Comparison of ENCODE assay signal across 8 mouse cellular contexts in the genomic region with DNA sequence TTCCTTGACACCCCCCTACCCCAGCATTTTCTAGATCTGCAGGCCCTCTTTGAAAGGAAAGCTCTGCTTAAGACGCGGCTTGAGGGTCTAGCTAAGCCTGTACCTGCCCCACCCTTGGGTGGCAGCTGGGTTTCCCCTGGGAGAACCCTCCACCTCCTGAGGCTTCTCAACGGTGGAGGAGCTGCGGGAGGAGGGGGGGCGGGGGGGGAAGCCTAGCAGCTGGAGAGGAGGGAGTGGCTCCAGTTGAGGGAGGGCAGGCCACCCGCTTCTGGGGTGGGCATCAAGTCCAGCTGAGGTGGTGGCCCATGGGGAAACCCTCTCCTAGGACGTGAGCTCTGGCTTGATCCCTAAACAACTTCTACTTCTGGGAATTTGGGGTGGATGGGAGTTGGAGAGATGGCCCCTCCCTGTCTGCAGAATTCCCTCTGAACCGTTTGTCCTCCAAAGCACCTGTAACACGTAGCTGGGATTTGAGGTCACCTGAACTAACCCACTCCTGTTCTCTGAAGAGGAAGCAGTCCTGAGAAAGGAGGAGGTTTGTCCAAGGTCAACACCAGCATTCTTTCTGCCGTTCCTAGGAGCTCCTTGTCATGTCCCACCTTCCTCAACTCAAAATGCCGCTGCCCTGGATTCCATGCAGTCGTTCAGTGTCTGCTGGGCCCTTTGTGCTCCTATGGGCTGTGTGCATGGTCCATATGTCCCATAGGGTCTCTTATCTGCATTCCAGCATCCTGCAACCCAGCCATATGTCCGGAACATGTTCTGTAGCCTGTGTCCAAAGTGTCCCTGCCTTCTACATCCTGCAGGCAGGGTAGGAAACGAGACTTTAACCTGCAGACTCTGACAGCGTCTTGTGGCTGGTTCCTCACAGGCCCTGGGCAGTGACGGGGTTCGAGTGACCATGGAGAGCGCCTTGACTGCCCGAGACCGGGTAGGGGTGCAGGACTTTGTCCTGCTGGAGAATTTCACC. TPM values are rescaled to one million over a fixed set of nuclear protein-coding genes. Genes with fewer than 3 reads are reported as not detected.
DNase-seq lines count a peak whose midpoint lies in the region; ATAC-seq lines count a peak whose summit lies in the region.

No protein-coding gene starts in this region.

- peaks cover 47% of the 10 kb centered on the region for H3K36me3 ChIP-seq in heart, embryonic 12.5 days
- H3K36me3 ChIP-seq in limb, embryonic 15.5 days, result peaks cover 39% of the 10 kb centered on the region
- H3K36me3 ChIP-seq in neural tube, embryonic 13.5 days, result peaks cover 11% of the 10 kb centered on the region; the same call in 1 of the 2 replicates

- H3K9ac ChIP-seq in heart, embryonic 12.5 days, result peak overlapping the region; percentile 92
- peak overlapping the region; percentile 76 for H3K9ac ChIP-seq in limb, embryonic 15.5 days
- H3K9ac ChIP-seq in neural tube, embryonic 13.5 days, result peak overlapping the region; percentile 81

- no peak for ATAC-seq in heart, embryonic 12.5 days (ENCODE audit: insufficient number of reproducible peaks, low FRiP score)
- no peak for ATAC-seq in limb, embryonic 15.5 days (ENCODE audit: insufficient number of reproducible peaks, low FRiP score, low TSS enrichment, low read depth)
- no peak for ATAC-seq in neural tube, embryonic 13.5 days (ENCODE audit: low read depth)

- no peaks in the 10 kb centered on the region for H3K27me3 ChIP-seq in heart, embryonic 12.5 days (replicated peaks)
- peaks cover 12% of the 10 kb centered on the region; the same call in 1 of the 2 replicates for H3K27me3 ChIP-seq in limb, embryonic 15.5 days
- H3K27me3 ChIP-seq in neural tube, embryonic 13.5 days, result peaks cover 47% of the 10 kb centered on the region

- 47% methylated on average over 19 of the region's 20 CpGs for WGBS in heart, embryonic 12.5 days
- 62% methylated on average over 18 of the region's 20 CpGs for whole genome bisulfite sequencing in limb, embryonic 15.5 days
- WGBS in neural tube, embryonic 13.5 days, result 64% methylated on average over 19 of the region's 20 CpGs

- no peaks in the 10 kb centered on the region for H3K9me3 ChIP-seq in heart, embryonic 12.5 days (replicated peaks)
- H3K9me3 ChIP-seq in limb, embryonic 15.5 days, result no peaks in the 10 kb centered on the region
- H3K9me3 ChIP-seq in neural tube, embryonic 13.5 days, result no peaks in the 10 kb centered on the region

- peak overlapping the region; percentile 91 for H3K27ac ChIP-seq in heart, embryonic 12.5 days (ENCODE audit: poor library complexity, severe bottlenecking)
- H3K27ac ChIP-seq in limb, embryonic 15.5 days, result peak overlapping the region; percentile 89
- H3K27ac ChIP-seq in neural tube, embryonic 13.5 days (replicated peaks), result no peak overlapping the region

- peaks cover 47% of the 10 kb centered on the region for H3K4me1 ChIP-seq in heart, embryonic 12.5 days (replicated peaks)
- peaks cover 56% of the 10 kb centered on the region for H3K4me1 ChIP-seq in limb, embryonic 15.5 days
- peaks cover 46% of the 10 kb centered on the region for H3K4me1 ChIP-seq in neural tube, embryonic 13.5 days (replicated peaks)

- DNase-seq in thymus, postnatal 25 days, result peak; percentile 9
- DNase-seq in thymus, postnatal 0 days (ENCODE audit: low spot score), result no peak
- DNase-seq in MN1 (ENCODE audit: low spot score), result no peak
- DNase-seq in cerebellum, adult 9-10 months, result no peak
- DNase-seq in thymus, postnatal 4 days, result no peak

- peak overlapping the region; percentile 73 for H3K4me3 ChIP-seq in heart, embryonic 12.5 days
- peak overlapping the region; percentile 78 for H3K4me3 ChIP-seq in limb, embryonic 15.5 days
- peak overlapping the region; percentile 62 for H3K4me3 ChIP-seq in neural tube, embryonic 13.5 days

- H3K4me2 ChIP-seq in heart, embryonic 12.5 days, result peak overlapping the region; percentile 83
- H3K4me2 ChIP-seq in limb, embryonic 15.5 days, result peak overlapping the region; percentile 76
- H3K4me2 ChIP-seq in neural tube, embryonic 13.5 days, result peak overlapping the region; percentile 97

RNA-seq across cellular contexts. Expression of gene Myo1c, which starts 6.6 kb away (rescaled TPM):
- polyA plus RNA-seq in thymus, postnatal 0 days (2015; fragmentation: Nextera tagmentation; extraction: Ambion mirVana), result 16.1 and 19.0 TPM in 2 replicates
- polyA plus RNA-seq in heart, embryonic 12.5 days (2016; fragmentation: Nextera tagmentation; extraction: Ambion mirVana), result 72.3 and 76.7 TPM in 2 replicates
- polyA plus RNA-seq in limb, embryonic 15.5 days (2015; fragmentation: Nextera tagmentation; extraction: Ambion mirVana), result 63.8 and 66.7 TPM in 2 replicates
- polyA plus RNA-seq in neural tube, embryonic 13.5 days (2015; fragmentation: Nextera tagmentation; extraction: Ambion mirVana), result 10.7 and 12.9 TPM in 2 replicates

RNA-seq across cellular contexts. Expression of gene Crk, which starts 22.2 kb away (rescaled TPM):
- 58.0 and 64.6 TPM in 2 replicates for polyA plus RNA-seq in thymus, postnatal 0 days (2015; fragmentation: Nextera tagmentation; extraction: Ambion mirVana)
- 110 and 111 TPM in 2 replicates for polyA plus RNA-seq in heart, embryonic 12.5 days (2016; fragmentation: Nextera tagmentation; extraction: Ambion mirVana)
- 109 and 117 TPM in 2 replicates for polyA plus RNA-seq in limb, embryonic 15.5 days (2015; fragmentation: Nextera tagmentation; extraction: Ambion mirVana)
- 120 and 133 TPM in 2 replicates for polyA plus RNA-seq in neural tube, embryonic 13.5 days (2015; fragmentation: Nextera tagmentation; extraction: Ambion mirVana)

RNA-seq across cellular contexts. Expression of gene Inpp5k, which starts 26.1 kb away (rescaled TPM):
- 56.9 and 63.9 TPM in 2 replicates for polyA plus RNA-seq in thymus, postnatal 0 days (2015; fragmentation: Nextera tagmentation; extraction: Ambion mirVana)
- 17.3 and 17.5 TPM in 2 replicates for polyA plus RNA-seq in heart, embryonic 12.5 days (2016; fragmentation: Nextera tagmentation; extraction: Ambion mirVana)
- 22.3 and 28.3 TPM in 2 replicates for polyA plus RNA-seq in limb, embryonic 15.5 days (2015; fragmentation: Nextera tagmentation; extraction: Ambion mirVana)
- 39.9 and 42.8 TPM in 2 replicates for polyA plus RNA-seq in neural tube, embryonic 13.5 days (2015; fragmentation: Nextera tagmentation; extraction: Ambion mirVana)
